Mouse (Mus musculus) embryonic fibroblast, embryonic 13.5 days (primary cell): ENCODE measurements at regions not wholly inside any gene's neighbourhood (a gene's known extent, or its start where the extent isn't known, plus 50 kb on each side); places are given as distances from the start of the nearest gene placed in this dataset.

Source experiments
- CTCF ChIP-seq: IDR thresholded peaks from 2 replicates; pipeline ENCODE4 v1.5.1; 2011; ENCODE audit warnings: mild to moderate bottlenecking, control low read depth, low read length, moderate library complexity, borderline replicate concordance; ENCODE audit not compliant: insufficient read depth
- POLR2A ChIP-seq: IDR thresholded peaks from 2 replicates; pipeline ENCODE4 v1.6.1; 2011; ENCODE audit warnings: low read depth, mild to moderate bottlenecking, control low read depth, low read length, moderate library complexity

DNA sequence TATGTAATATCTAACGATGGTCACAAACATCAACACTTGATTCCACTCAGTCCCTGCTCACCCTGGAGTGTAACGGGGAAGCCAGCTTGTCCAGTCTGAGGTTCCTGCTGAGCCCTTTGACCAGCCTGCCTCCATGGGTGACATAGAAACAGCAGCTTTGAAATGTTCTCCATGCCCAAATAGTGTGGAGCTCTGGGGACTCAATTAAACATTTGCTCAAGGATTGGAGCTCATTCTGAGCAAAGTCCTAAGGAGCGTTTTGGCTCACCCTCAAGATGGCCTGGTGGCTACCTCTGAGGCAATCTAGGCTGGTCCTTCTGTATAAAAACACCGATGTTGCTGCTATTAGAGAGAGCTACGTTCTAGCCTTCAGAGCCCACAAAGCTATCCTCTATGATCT, 85.6 kb upstream of the Hmga2 start:
- TF ChIP-seq CTCF (no peak), POLR2A (no peak)
